Mouse (Mus musculus): Measurements from ENCODE around the gene Tmem136. TPM values are rescaled to one million over a fixed set of nuclear protein-coding genes. Genes with fewer than 3 reads are reported as not detected.
"Not testable (repeated sequence)": the region's sequence is repeated elsewhere in the genome, so short reads cannot be mapped to it uniquely, and the experiment has no call there.

Tmem136 gene
- 4.4 and 5.7 TPM in 2 replicates for total RNA-seq (2021)
- long read RNA-seq, partial matches to known transcripts, result 0 of 2 reads
- long read RNA-seq, other reads (novel, unspliced or antisense), result 1 of 2 reads

DNA sequence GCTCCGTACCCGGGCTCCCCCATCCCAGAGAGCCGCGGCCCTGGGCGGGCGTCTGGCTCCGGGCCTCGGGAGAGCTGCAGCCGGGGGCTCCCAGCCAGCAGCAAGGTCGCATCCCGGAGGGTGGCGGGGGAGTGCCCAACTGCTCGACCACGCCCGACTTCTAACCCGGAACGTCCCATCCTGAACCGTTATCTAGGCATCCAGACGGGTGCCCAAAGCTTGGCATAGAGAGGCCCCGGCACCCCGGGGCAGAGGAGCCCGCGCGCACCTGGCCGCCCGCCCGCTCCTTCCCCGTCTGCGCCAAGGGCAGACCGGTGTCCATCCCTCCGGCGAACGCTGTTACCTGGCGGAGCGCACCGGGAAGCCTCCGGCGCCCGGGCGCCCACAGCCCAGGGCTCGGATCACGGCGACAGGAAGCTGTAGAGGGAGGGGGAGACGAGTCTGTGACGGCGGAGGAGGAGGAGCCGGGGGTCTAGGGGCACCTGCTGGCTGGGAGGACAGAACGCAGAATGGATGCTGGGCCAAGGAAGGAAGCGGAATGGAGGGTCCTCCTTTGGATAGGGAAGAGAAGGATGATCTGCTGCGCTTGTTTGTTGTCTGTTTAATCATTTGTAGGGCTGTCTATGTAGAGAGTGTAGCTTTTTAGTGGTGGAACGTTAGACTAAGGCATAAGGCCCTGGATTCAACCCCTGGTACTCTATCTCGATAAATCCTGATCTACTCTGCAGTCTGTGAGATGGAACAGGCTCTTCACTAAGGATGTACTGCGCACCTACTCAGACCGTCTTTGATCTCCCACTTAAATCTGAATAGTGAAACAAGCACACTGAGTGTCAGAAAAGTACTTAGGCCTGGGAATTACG, at the start of gene Tmem136:
Gene Tmem136, minus strand, starts transcription at position 437 of the 863 bp plus-strand sequence.
- peak; percentile 58 for DNase-seq

GRCm38 (mm10) chr9:43155960-43156359, 39.6 kb upstream of the Tmem136 start:
- no peak for DNase-seq

DNA sequence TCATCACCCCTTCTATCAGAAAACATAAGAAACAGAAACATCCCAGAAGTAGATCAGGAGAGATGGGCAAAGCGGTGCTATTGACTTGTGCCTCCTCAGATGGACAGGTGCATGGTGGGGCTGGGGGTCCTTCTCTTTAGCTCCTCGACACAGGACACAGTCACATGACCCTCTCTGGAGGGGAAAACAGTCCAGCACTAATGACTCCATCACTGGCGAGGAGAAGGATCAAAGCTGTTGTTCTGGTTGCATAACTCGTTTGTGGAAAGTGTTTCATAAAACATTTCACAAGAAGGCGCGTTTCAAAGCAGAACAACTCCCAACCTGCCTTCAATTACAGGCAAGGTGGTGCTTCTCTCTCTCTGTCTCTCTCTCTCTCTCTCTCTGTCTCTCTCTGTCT, 35.4 kb upstream of the Tmem136 start:
- no peak for DNase-seq

- DNase-seq, result no peak
Measured at GRCm38 (mm10) chr9:43150957-43151356, 34.6 kb upstream of the Tmem136 start.

DNA sequence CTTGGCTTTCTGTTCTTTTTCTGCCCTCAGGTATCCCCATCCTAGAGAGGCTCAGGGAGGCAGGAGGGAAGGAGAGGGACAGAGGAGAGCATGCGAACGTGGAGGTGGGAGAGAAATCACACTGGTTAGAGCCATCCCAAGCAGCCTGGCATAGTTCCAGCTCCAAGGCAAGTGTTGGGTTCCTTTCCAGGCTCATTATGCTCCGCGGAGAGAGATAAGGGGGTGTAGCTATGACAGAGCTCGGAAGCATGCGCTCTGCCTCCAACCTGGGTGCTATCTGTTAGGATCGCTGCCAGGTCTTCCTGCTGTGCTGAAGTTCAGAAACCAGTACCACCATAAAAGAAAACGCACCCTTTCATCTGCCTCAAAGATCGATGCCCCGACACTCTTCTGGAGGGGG, 33.7 kb upstream of the Tmem136 start:
- DNase-seq, result no peak

DNA sequence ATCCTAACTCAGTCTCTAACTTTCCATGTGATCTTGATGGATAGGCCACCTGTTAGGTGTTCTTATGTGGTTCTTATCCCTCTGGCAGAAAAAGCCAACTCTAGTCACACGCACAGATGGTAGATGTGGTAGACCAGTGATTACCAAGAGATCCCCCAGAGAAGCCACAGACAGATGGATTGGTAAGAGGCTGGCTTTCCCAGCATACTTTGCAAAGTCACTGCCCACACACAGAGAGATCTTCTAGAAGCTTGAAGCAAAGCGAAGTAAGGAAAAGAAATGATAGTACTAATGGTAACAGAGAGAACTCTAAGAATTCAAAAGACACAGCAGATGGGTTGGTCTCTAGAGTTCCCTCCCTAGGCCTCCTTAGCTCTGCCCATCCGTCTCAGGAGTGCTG, 33.1 kb upstream of the Tmem136 start:
- no peak for DNase-seq

DNA sequence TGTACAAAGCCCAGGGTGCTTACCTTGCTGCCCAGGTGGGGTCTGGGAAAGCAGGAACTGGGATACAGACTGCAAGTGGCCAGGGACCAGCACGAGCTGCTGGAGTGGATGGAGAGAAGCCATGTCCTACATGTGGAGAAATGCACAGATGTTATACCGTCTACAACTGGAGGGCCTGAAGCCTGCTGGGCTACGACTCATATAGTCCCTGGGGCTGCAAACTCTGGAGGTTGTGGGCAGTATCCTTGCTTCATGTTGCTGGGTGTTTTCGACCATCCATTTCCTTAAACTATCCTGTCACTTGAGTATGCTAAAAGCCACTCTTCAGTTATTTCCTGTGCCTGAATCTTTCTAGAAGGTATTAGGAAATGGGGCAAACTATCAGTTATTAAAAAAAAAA, 28.8 kb upstream of the Tmem136 start:
- no peak for DNase-seq

DNA sequence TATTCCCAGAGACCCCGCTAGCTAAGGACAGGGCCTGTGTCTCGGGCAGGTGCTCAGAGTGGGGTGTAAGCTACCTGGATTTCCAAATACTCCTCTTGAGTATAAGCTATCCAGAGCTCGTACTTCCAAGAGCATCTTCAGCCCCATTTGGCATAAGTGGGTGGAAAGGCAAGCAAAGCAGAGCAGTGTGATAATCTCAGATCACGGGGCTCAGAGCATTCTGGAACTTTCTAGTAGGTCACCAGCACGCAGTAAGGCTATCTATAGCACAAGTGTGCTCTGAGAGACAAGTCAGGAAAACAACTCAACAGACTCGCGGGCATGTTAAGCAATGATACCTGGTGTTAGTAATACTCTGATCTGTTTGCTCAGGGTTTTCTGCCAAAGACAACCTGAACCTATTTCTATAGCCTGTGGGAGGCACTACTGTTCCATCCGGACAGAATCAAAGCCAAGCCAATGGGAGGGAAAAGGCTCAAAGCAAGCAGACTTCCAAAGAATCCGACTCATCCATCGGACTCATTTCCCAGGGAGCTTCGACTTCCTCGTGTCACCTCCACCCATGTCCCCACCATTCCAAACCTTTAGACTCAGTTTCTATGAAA, 27.9 kb upstream of the Tmem136 start:
- no peak for DNase-seq

DNA sequence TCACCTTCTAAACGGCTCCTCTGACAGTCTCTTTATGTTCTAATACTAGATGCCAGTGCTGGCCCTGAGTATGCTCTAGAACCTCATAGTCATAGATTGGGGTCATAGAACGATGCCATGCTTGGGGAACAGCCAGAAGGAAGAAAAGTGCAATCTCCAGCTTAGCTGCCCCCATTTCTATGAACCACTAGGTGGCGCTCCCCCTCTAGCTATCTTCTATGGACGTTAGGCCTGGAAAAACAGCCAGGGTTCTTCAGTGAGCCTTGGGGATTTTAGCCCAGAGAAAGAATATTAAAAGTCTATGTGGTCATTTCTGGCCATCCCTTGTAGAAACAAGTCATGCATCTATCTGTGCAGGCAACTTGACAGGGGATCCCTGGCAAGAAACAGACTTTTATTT, 25.5 kb upstream of the Tmem136 start:
- peak; percentile 70 for DNase-seq

- no peak for DNase-seq
Measured at GRCm38 (mm10) chr9:43133525-43133924, 17.2 kb upstream of the Tmem136 start.

DNA sequence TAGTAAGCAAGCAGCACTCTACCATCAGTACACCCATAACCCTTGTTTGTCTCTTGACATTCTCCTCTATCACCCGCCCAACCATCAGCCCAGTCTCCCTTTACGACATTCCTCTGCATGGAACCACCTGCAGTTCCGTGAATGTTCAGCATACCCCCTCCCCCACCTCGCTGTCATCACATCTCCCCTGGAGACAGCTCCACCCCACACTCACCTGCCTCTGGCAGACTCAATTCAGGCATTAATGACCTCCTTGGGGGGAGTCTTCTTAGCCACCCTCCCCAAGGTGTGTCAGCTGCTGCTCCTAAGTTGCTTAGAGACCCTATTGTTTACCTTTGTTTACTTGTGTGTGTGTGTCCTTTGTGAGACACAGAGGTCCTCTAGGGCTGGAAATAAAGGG, 16.0 kb upstream of the Tmem136 start:
- DNase-seq, result no peak

DNA sequence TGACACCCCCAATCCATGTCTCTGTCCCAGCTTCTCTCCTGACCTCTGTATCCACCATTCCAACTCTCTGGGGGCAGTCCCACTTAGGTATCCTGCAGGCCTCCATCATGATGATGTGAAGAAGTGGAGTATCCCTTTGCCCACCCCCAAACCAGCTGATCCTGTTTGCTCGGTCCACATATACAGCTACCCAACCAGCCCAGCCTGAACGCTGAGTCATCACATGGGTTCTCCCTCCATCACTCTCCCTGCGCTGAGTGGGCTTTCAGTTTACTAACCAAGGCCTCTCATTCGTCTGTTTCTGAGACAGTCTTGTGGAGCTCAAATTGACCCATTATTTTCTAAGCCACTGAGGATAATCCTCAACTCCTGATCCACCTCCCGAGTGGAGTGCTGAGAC, 15.6 kb upstream of the Tmem136 start:
- no peak for DNase-seq

DNA sequence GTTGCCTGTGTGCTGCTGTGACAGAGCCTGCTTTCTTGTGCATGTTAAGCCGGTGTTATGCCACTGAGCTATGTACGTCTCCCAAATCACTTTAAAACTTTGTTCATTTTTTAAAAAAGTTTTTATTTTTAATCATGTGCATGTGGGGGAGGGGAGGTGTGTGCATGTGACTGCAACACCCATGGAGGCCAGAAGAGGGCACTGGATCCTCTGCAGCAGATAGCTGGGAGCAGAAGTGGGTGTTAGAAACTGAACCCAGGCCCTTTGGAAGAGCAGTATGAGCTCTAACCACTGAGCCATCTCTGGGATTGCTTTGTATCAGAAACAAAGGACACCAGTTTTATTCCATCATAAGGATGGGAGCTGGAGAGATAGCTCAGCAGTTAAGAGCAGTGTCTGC, 14.3 kb upstream of the Tmem136 start:
- no peak for DNase-seq

DNA sequence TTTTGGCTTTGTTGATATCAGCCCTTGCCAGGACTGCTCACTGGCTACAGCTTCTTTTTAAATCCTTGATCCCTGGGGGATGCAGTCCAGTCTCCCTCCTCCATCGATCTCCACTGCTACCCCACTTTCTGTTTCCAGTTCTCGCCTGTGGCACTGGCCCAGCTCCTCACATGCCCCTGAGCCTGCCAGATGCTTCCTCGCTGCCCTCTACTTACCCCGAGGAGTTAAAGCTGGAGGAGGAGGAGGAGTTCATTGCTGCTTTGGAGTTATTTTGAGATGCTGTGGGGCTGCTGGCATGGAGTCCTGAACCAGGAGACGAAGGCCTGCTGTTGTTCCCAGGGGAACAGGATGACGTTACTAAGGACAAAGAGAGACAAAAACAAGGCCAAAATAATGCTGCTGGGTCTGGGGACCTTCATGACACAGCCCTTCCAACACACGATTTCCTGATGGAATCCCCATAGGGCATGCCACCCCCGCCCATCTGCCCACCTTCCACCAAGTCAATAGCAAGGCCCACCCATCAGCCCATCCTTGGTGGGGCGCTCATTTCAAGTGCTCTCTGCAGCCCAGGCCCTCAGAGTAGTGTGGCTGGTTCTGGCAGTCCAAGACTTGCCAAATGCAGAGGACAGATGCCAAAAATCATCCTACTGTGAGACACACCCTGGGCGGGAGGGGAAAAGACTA, 10.9 kb upstream of the Tmem136 start:
- DNase-seq, result peak; percentile 19

- no peak for DNase-seq
Measured at GRCm38 (mm10) chr9:43122379-43122778, 6.0 kb upstream of the Tmem136 start.

- DNase-seq, result not testable (repeated sequence)
Measured at GRCm38 (mm10) chr9:43121948-43122347, 5.6 kb upstream of the Tmem136 start.

DNA sequence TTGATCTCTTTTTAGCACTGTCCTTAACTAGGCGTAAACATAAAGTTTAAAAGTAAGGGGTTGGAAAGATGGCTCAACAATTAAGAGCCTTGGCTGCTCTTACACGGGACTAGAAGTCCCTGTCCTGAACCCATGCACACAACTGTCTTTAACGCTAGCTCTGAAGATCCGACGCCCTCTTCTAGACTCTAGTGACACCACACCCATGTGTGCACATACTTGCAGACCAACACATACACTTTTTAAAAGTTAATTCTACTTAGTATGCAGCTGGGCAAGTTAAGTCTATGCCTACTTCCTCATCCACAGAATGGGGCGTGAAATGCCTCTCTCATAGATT, 597 bp upstream of the Tmem136 start:
- no peak for DNase-seq

- DNase-seq, result no peak
Measured at GRCm38 (mm10) chr9:43115431-43116133, 788 bp downstream of the Tmem136 start.

DNA sequence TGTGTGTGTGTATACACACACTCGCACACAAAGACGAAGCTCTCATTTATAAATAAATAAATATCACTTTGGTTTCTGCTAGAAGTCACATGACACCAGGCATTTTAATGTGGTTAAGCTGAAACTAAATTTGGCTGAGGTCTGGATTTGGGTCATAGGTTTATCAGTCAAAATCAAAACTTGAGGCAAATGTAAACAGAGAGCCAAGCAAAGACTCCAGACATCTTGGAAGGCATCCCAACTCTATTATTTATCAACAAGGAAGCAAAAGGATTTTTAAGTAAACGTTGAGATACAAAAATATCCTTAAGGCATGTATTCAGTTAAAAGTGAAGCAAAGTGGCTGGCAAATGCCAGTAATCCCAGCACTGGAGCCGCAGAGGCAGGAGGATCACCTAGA, 1.5 kb downstream of the Tmem136 start:
- DNase-seq, result no peak

GRCm38 (mm10) chr9:43110286-43110980, 5.9 kb downstream of the Tmem136 start:
- no peak for DNase-seq

GRCm38 (mm10) chr9:43109125-43109524, 7.2 kb downstream of the Tmem136 start:
- no peak for DNase-seq

DNA sequence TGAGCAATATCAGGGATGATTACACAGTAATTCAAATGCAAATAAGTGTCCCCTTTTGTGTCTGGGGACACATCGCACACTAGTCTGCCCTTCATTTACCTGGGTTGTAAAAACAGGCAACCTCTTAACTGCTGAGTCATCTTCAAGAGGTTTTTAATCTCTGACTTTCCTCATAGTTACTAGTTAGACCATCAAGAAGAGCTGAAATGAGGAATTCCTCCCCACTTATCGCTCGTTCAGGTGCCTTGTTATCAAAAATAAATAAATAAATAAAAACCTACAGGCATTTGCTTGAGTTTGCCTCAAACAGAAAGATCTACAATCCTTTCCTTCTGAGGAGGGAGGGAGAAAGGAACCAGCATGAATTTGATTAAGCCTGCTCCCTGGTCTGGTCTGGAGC, 7.6 kb downstream of the Tmem136 start:
- DNase-seq, result no peak
